Mouse (Mus musculus): Measurements from ENCODE around the gene Rel. TPM values are rescaled to one million over a fixed set of nuclear protein-coding genes. Genes with fewer than 3 reads are reported as not detected.

Rel gene
- polyA plus RNA-seq, 1 experiment = 6.8 TPM

GRCm38 (mm10) chr11:23754329-23754728, 16.4 kb downstream of the Rel start:
- H3K4me1 ChIP-seq (ENCODE audit: control insufficient read depth, insufficient read depth, low read length) = peaks cover 3% of the 10 kb centered on the region
- TF ChIP-seq POLR2A (IDR thresholded peaks at IDR 0.05; ENCODE audit: low read depth, low read length) = no peak
- no peak for TF ChIP-seq CTCF (IDR thresholded peaks at IDR 0.05; ENCODE audit: borderline replicate concordance, insufficient read depth, low read length)
- no peak overlapping the region for H3K27ac ChIP-seq (ENCODE audit: insufficient read depth, low read length)
- H3K4me3 ChIP-seq (ENCODE audit: insufficient read depth, low read length) = no peak overlapping the region

GRCm38 (mm10) chr11:23753136-23753710, 17.5 kb downstream of the Rel start:
- Histone ChIP-seq H3K4me1 (ENCODE audit: control insufficient read depth, insufficient read depth, low read length) (no peaks in the 10 kb centered on the region), H3K4me3 (ENCODE audit: insufficient read depth, low read length) (no peak overlapping the region), H3K27ac (ENCODE audit: insufficient read depth, low read length) (no peak overlapping the region)
- TF ChIP-seq POLR2A (IDR thresholded peaks at IDR 0.05; ENCODE audit: low read depth, low read length) (no peak), CTCF (IDR thresholded peaks at IDR 0.05; ENCODE audit: borderline replicate concordance, insufficient read depth, low read length) (no peak)

- TF ChIP-seq POLR2A (IDR thresholded peaks at IDR 0.05; ENCODE audit: low read depth, low read length) (no peak), CTCF (IDR thresholded peaks at IDR 0.05; ENCODE audit: borderline replicate concordance, insufficient read depth, low read length) (no peak)
- Histone ChIP-seq H3K4me3 (ENCODE audit: insufficient read depth, low read length) (no peak overlapping the region), H3K27ac (ENCODE audit: insufficient read depth, low read length) (no peak overlapping the region), H3K4me1 (ENCODE audit: control insufficient read depth, insufficient read depth, low read length) (peaks cover 2% of the 10 kb centered on the region; the same call in 1 of the 2 replicates)
Measured at GRCm38 (mm10) chr11:23746102-23746501, 24.7 kb downstream of the Rel start.

DNA sequence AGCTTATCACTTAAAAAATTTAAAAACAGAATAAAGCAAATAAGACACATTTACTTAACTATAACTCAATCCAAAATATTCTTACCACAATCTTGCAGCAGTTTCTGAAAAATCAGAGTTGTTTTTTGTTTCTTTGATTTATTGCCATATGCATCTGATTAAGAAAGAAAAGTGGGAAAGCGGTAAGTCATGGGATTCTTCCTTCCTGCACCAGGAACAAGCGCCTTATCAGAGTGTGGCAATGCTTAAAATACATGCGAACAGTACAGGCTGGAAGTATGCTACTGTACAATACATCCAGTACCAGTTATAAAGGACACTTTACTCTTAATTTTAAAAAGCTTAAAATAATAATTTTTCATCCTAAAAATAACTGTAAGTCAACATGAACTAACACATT, 26.4 kb downstream of the Rel start:
- no peak for TF ChIP-seq POLR2A (IDR thresholded peaks at IDR 0.05; ENCODE audit: low read depth, low read length)
- no peak for TF ChIP-seq CTCF (IDR thresholded peaks at IDR 0.05; ENCODE audit: borderline replicate concordance, insufficient read depth, low read length)
- Histone ChIP-seq H3K4me1 (ENCODE audit: control insufficient read depth, insufficient read depth, low read length) (peaks cover 2% of the 10 kb centered on the region; the same call in 1 of the 2 replicates), H3K27ac (ENCODE audit: insufficient read depth, low read length) (no peak overlapping the region), H3K4me3 (ENCODE audit: insufficient read depth, low read length) (no peak overlapping the region)

DNA sequence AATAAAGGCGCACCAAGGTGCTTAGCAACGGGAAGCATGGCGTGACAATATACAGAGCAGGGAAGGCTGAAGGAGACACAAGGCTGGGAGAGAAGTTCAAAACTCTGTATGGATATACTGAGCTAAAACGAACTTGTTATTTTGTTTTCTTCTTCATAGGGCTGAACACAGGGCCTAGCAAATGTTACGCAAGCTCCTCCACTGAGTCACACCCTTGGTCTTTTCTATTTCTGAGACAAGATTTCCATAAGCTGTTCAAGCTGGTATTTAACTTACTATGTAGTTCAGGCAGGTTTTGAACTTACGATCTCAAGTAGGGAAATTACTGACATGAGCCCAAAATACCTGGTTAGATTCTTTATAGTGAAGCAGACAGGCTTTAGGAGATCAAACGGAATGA, 29.4 kb downstream of the Rel start:
- peaks cover under 1% of the 10 kb centered on the region for H3K4me1 ChIP-seq (ENCODE audit: control insufficient read depth, insufficient read depth, low read length)
- H3K27ac ChIP-seq (ENCODE audit: insufficient read depth, low read length) = no peak overlapping the region
- no peak for TF ChIP-seq POLR2A (IDR thresholded peaks at IDR 0.05; ENCODE audit: low read depth, low read length)
- TF ChIP-seq CTCF (IDR thresholded peaks at IDR 0.05; ENCODE audit: borderline replicate concordance, insufficient read depth, low read length) = no peak
- no peak overlapping the region for H3K4me3 ChIP-seq (ENCODE audit: insufficient read depth, low read length)

GRCm38 (mm10) chr11:23740895-23741294, 29.9 kb downstream of the Rel start:
- no peak for TF ChIP-seq CTCF (IDR thresholded peaks at IDR 0.05; ENCODE audit: borderline replicate concordance, insufficient read depth, low read length)
- TF ChIP-seq POLR2A (IDR thresholded peaks at IDR 0.05; ENCODE audit: low read depth, low read length) = no peak
- peaks cover 3% of the 10 kb centered on the region for H3K4me1 ChIP-seq (ENCODE audit: control insufficient read depth, insufficient read depth, low read length)
- no peak overlapping the region for H3K4me3 ChIP-seq (ENCODE audit: insufficient read depth, low read length)
- H3K27ac ChIP-seq (ENCODE audit: insufficient read depth, low read length) = no peak overlapping the region

DNA sequence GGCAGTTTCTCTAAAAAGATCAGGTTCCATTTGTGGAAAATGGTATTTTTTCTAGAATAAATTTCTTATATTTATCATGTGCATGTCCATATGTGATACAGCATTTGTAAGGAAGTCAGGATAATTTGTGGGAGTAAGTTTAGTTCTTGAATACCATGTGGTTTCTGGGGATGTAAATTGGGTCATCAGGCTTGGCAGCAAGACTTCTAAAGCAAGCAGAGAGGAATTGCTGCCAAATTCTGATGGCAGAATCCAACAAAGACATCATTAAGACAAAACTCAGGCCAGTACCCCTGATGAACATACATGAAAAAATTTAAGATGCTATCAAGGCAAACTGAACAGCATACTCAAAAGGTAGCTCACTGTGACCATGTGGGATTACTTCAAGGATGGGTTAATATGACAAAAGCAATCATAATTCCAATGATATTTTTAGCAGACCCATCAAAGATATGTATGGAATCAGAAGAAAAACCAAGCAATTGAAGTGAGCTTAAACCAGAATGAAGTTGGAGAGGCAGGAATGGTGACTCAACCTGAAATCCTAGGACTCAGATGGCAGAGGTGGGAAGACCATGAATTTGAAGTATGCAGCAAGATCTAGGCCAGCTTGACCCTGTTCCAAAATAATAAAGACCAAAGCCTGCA, 34.8 kb downstream of the Rel start:
- no peak overlapping the region for H3K4me3 ChIP-seq (ENCODE audit: insufficient read depth, low read length)
- TF ChIP-seq POLR2A (IDR thresholded peaks at IDR 0.05; ENCODE audit: low read depth, low read length) (no peak), CTCF (IDR thresholded peaks at IDR 0.05; ENCODE audit: borderline replicate concordance, insufficient read depth, low read length) (no peak)
- H3K27ac ChIP-seq (ENCODE audit: insufficient read depth, low read length) = peak overlapping the region; percentile 84
- peaks cover 6% of the 10 kb centered on the region for H3K4me1 ChIP-seq (ENCODE audit: control insufficient read depth, insufficient read depth, low read length)

DNA sequence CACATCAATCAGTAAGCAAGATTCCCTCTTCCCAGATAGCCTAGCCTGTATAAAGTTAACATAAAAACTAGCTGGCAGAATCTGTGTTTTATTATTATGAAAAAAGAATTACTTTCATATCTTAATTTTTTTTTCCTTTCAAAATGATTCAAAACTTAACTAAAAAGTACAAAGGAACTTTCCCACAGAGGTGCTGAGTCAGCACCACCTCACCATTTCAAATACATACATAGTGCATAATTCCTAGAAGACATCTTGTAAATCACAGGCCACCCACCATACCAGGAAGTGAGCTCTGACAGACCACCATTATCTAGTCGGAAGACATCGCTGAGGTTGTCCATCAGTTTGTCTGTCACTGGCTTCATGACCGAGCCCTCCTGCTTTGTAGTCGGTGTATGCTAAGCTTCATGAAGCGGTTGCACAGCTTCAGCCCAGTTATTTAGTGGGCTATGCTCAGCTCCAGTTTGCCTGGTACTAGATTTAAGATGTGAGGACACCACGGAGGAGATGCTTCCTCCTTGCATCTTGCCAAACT, 36.0 kb downstream of the Rel start:
- Histone ChIP-seq H3K27ac (ENCODE audit: insufficient read depth, low read length) (peak overlapping the region; percentile 60), H3K4me1 (ENCODE audit: control insufficient read depth, insufficient read depth, low read length) (peaks cover 6% of the 10 kb centered on the region), H3K4me3 (ENCODE audit: insufficient read depth, low read length) (no peak overlapping the region)
- TF ChIP-seq POLR2A (IDR thresholded peaks at IDR 0.05; ENCODE audit: low read depth, low read length) = no peak
- TF ChIP-seq CTCF (IDR thresholded peaks at IDR 0.05; ENCODE audit: borderline replicate concordance, insufficient read depth, low read length) = no peak

DNA sequence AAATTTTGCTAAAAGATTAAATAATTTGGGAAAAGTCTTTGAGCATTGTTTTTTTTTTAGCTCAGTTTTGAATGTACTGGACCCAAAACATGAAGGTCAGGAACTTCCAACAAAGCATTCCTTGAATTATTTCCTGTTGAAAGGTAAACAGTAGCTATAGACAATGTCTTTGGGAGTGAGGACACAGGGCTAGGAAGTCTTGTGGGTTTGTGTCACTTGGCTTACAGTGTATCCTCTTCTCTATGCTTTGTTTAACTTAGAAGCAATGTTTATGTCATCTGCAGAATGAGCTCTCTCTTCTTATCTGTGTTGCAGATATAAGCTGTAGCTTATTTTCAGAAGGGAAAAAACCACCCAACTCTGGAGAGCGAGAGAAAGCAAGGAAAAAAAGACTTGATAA, 37.9 kb downstream of the Rel start:
- H3K4me3 ChIP-seq (ENCODE audit: insufficient read depth, low read length) = no peak overlapping the region
- peaks cover 6% of the 10 kb centered on the region for H3K4me1 ChIP-seq (ENCODE audit: control insufficient read depth, insufficient read depth, low read length)
- H3K27ac ChIP-seq (ENCODE audit: insufficient read depth, low read length) = no peak overlapping the region
- TF ChIP-seq CTCF (IDR thresholded peaks at IDR 0.05; ENCODE audit: borderline replicate concordance, insufficient read depth, low read length) (no peak), POLR2A (IDR thresholded peaks at IDR 0.05; ENCODE audit: low read depth, low read length) (no peak)

GRCm38 (mm10) chr11:23730120-23730519, 40.6 kb downstream of the Rel start:
- TF ChIP-seq POLR2A (IDR thresholded peaks at IDR 0.05; ENCODE audit: low read depth, low read length) (no peak), CTCF (IDR thresholded peaks at IDR 0.05; ENCODE audit: borderline replicate concordance, insufficient read depth, low read length) (no peak)
- no peak overlapping the region for H3K27ac ChIP-seq (ENCODE audit: insufficient read depth, low read length)
- H3K4me1 ChIP-seq (ENCODE audit: control insufficient read depth, insufficient read depth, low read length) = peaks cover 3% of the 10 kb centered on the region
- no peak overlapping the region for H3K4me3 ChIP-seq (ENCODE audit: insufficient read depth, low read length)

All from embryonic fibroblast, embryonic 13.5 days (primary cell).